Mouse (Mus musculus) liver, adult 2 months (tissue): ENCODE measurements around the gene Tmsb10. TPM values are rescaled to one million over a fixed set of nuclear protein-coding genes. Genes with fewer than 3 reads are reported as not detected.

Source experiments
- DNase-seq: peaks from one replicate; pipeline ENCODE4 v3.0.0-alpha.2; 2011; ENCODE audit warnings: low read depth, low spot score; ENCODE audit errors: extremely low read depth
- H3K27ac ChIP-seq: fragments of 200-500 bp; replicated peaks from 2 replicates; pipeline ENCODE4 v1.5.1; 2012; ENCODE audit warnings: low read depth, mild to moderate bottlenecking, control low read depth, inconsistent platforms, low read length; ENCODE audit not compliant: insufficient read depth
- H3K27me3 ChIP-seq: fragments of 200-500 bp; 2 replicates; pipeline ENCODE4 v1.6.1; 2012; ENCODE audit warnings: mild to moderate bottlenecking, moderate library complexity, low read length, inconsistent platforms; ENCODE audit not compliant: control insufficient read depth, insufficient read depth
- H3K36me3 ChIP-seq: fragments of 200-500 bp; 2 replicates; pipeline ENCODE4 v1.6.1; 2012; ENCODE audit warnings: low read length, inconsistent platforms; ENCODE audit not compliant: control insufficient read depth, insufficient read depth
- H3K4me1 ChIP-seq: fragments of 200-500 bp; 2 replicates; pipeline ENCODE4 v1.6.1; 2011; ENCODE audit warnings: low read length; ENCODE audit not compliant: control insufficient read depth, insufficient read depth
- H3K4me3 ChIP-seq: fragments of 200-500 bp; 2 replicates; pipeline ENCODE4 v1.5.1; 2011; ENCODE audit warnings: low read depth, mild to moderate bottlenecking, control low read depth, low read length, moderate library complexity; ENCODE audit not compliant: insufficient read depth
- H3K79me2 ChIP-seq: fragments of 200-500 bp; 2 replicates; pipeline ENCODE4 v1.6.1; 2012; ENCODE audit warnings: inconsistent platforms, mild to moderate bottlenecking, low read length, moderate library complexity; ENCODE audit not compliant: control insufficient read depth, insufficient read depth
- H3K9ac ChIP-seq: fragments of 200-500 bp; 2 replicates; pipeline ENCODE4 v1.6.1; 2012; ENCODE audit warnings: low read depth, mild to moderate bottlenecking, control low read depth, inconsistent platforms, low read length
- CTCF ChIP-seq: fragments of 200-500 bp; IDR thresholded peaks from 2 replicates; pipeline ENCODE4 v1.5.1; 2011; ENCODE audit warnings: low read depth, low read length, control low read depth
- POLR2A ChIP-seq: fragments of 200-500 bp; IDR thresholded peaks from 2 replicates; pipeline ENCODE4 v1.6.1; 2011; ENCODE audit warnings: low read length, control low read depth; ENCODE audit not compliant: insufficient read depth; ENCODE audit errors: extremely low read depth
- WGBS: fragments of 180-500 bp; shearing (Covaris S2); methylation state at CpG from one replicate; pipeline ENCODE4 v1.1.7; 2018; 5-methylcytosine and 5-hydroxymethylcytosine counted together
- polyA plus RNA-seq: library from polyadenylated mRNA; depleted of rRNA; stranded (reverse); fragments of >200 nt; gene quantifications from 2 replicates; pipeline ENCODE4 v1.2.3, GENCODE M21; 2012
- total RNA-seq: library from RNA; depleted of rRNA; stranded (reverse); fragments of >200 nt; gene quantifications from 2 replicates; pipeline ENCODE4 v1.2.3, GENCODE M21; 2014

The Tmsb10 gene
- total and polyA plus RNA-seq, 2 experiments, result 5.0 to 7.1 TPM

- Histone ChIP-seq H3K4me1 (no peaks in the 10 kb centered on the region), H3K27me3 (no peaks in the 10 kb centered on the region), H3K9ac (no peak overlapping the region), H3K27ac (no peak overlapping the region), H3K36me3 (no peaks in the 10 kb centered on the region), H3K79me2 (no peaks in the 10 kb centered on the region), H3K4me3 (no peak overlapping the region)
- TF ChIP-seq CTCF (no peak), POLR2A (no peak)
- no peak for DNase-seq
- 82% methylated on average over 3 of the region's 3 CpGs for WGBS
Observed at GRCm38 (mm10) chr6:72971074-72971473, 12.5 kb upstream of the Tmsb10 start.

GRCm38 (mm10) chr6:72969787-72970186 is 11.2 kb upstream of the Tmsb10 start:
- H3K36me3 ChIP-seq, result no peaks in the 10 kb centered on the region

GRCm38 (mm10) chr6:72965199-72965598 is 6.7 kb upstream of the Tmsb10 start:
- H3K36me3 ChIP-seq, result no peaks in the 10 kb centered on the region
- no peaks in the 10 kb centered on the region for H3K79me2 ChIP-seq
- H3K4me3 ChIP-seq, result no peak overlapping the region
- peaks cover 7% of the 10 kb centered on the region for H3K4me1 ChIP-seq
- no peaks in the 10 kb centered on the region for H3K27me3 ChIP-seq
- no peak overlapping the region for H3K27ac ChIP-seq
- WGBS, result 89% methylated on average over 6 of the region's 6 CpGs
- TF ChIP-seq CTCF (no peak), POLR2A (no peak)
- H3K9ac ChIP-seq, result no peak overlapping the region
- DNase-seq, result no peak

More at GRCm38 (mm10) chr6:72969787-72970186, 11.2 kb upstream of the Tmsb10 start:
- Histone ChIP-seq H3K4me1 (no peaks in the 10 kb centered on the region), H3K27ac (no peak overlapping the region), H3K4me3 (no peak overlapping the region), H3K27me3 (no peaks in the 10 kb centered on the region), H3K79me2 (no peaks in the 10 kb centered on the region), H3K9ac (no peak overlapping the region)
- WGBS, result 87% methylated on average over 3 of the region's 3 CpGs
- TF ChIP-seq CTCF (no peak), POLR2A (no peak)
- DNase-seq, result no peak

GRCm38 (mm10) chr6:72962281-72962741 is 3.8 kb upstream of the Tmsb10 start:
- no peak overlapping the region for H3K9ac ChIP-seq
- peaks cover 7% of the 10 kb centered on the region for H3K4me1 ChIP-seq
- H3K4me3 ChIP-seq, result no peak overlapping the region
- peaks cover 3% of the 10 kb centered on the region; the same call in 1 of the 2 replicates for H3K27me3 ChIP-seq
- TF ChIP-seq CTCF, result no peak
- TF ChIP-seq POLR2A, result no peak
- H3K79me2 ChIP-seq, result no peaks in the 10 kb centered on the region
- 76% methylated on average over 7 of the region's 7 CpGs for WGBS
- 0 out of 2 replicates have a peak overlapping the region, but pooled peaks have one; percentile 30 for H3K27ac ChIP-seq
- H3K36me3 ChIP-seq, result no peaks in the 10 kb centered on the region
- no peak for DNase-seq

GRCm38 (mm10) chr6:72961603-72962002 is 3.1 kb upstream of the Tmsb10 start:
- Histone ChIP-seq H3K36me3 (no peaks in the 10 kb centered on the region), H3K4me3 (no peak overlapping the region), H3K9ac (no peak overlapping the region), H3K27me3 (peaks cover 3% of the 10 kb centered on the region; the same call in 1 of the 2 replicates), H3K27ac (no peak overlapping the region), H3K4me1 (peaks cover 7% of the 10 kb centered on the region), H3K79me2 (no peaks in the 10 kb centered on the region)
- DNase-seq, result peak; percentile 60
- TF ChIP-seq CTCF (no peak), POLR2A (no peak)
- WGBS, result 22% methylated on average over 9 of the region's 9 CpGs

- Histone ChIP-seq H3K27me3 (peaks cover 3% of the 10 kb centered on the region; the same call in 1 of the 2 replicates), H3K4me3 (no peak overlapping the region), H3K27ac (no peak overlapping the region), H3K4me1 (peaks cover 7% of the 10 kb centered on the region), H3K36me3 (no peaks in the 10 kb centered on the region), H3K9ac (no peak overlapping the region), H3K79me2 (no peaks in the 10 kb centered on the region)
- no peak for DNase-seq
- TF ChIP-seq CTCF (no peak), POLR2A (no peak)
- 92% methylated on average over 5 of the region's 5 CpGs for WGBS
Observed at GRCm38 (mm10) chr6:72960675-72961074, 2.1 kb upstream of the Tmsb10 start.
